Mouse (Mus musculus) lung, embryonic 14.5 days (tissue): ENCODE results near the gene Olfm2. TPM values are rescaled to one million over a fixed set of nuclear protein-coding genes. Genes with fewer than 3 reads are reported as not detected.

Source experiments
- ATAC-seq: fragments of 200-750 bp; cut with Nextera tagmentation; 2 replicates; pipeline ENCODE4 v1.8.0; 2017; ENCODE audit warnings: mild to moderate bottlenecking, moderate TSS enrichment, moderate library complexity; ENCODE audit not compliant: insufficient read depth
- DNase-seq: peaks from one replicate; pipeline ENCODE4 v3.0.0-alpha.2; 2015
- H3K27ac ChIP-seq: fragments of 300-500 bp; sonication (generic); 2 replicates; pipeline ENCODE4 v1.5.1; 2014; ENCODE audit warnings: low read depth, mild to moderate bottlenecking, moderate library complexity
- H3K27me3 ChIP-seq: fragments of 300-500 bp; sonication (generic); 2 replicates; pipeline ENCODE4 v1.6.1; 2014; ENCODE audit warnings: low read length, control low read depth; ENCODE audit not compliant: insufficient read depth
- H3K36me3 ChIP-seq: fragments of 300-500 bp; sonication (generic); 2 replicates; pipeline ENCODE4 v1.6.1; 2014; ENCODE audit warnings: control low read depth; ENCODE audit not compliant: insufficient read depth
- H3K4me1 ChIP-seq: fragments of 300-500 bp; sonication (generic); 2 replicates; pipeline ENCODE4 v1.6.1; 2014; ENCODE audit warnings: antibody characterized with exemption, control low read depth; ENCODE audit not compliant: insufficient read depth
- H3K4me2 ChIP-seq: fragments of 300-500 bp; sonication (generic); 2 replicates; pipeline ENCODE4 v1.6.1; 2014; ENCODE audit warnings: mild to moderate bottlenecking
- H3K4me3 ChIP-seq: fragments of 300-500 bp; sonication (generic); 2 replicates; pipeline ENCODE4 v1.5.1; 2014; ENCODE audit warnings: low read depth, low read length
- H3K9ac ChIP-seq: fragments of 300-500 bp; sonication (generic); 2 replicates; pipeline ENCODE4 v1.6.1; 2014
- H3K9me3 ChIP-seq: fragments of 300-500 bp; sonication (generic); 2 replicates; pipeline ENCODE4 v1.6.1; 2016; ENCODE audit warnings: low read depth, low read length, control low read depth
- CTCF ChIP-seq: IDR thresholded peaks from 2 replicates; pipeline ENCODE4 v1.5.1; 2016; ENCODE audit warnings: antibody characterized with exemption, low read depth
- WGBS: fragments of 180-500 bp; shearing (Covaris S2); extraction: QIAGEN DNeasy Blood & Tissue Kit; methylation state at CpG from one replicate; pipeline ENCODE4 v1.1.7; 2014; 5-methylcytosine and 5-hydroxymethylcytosine counted together
- polyA plus RNA-seq: library from polyadenylated mRNA; unstranded; fragments of >200 nt; fragmentation: Nextera tagmentation; extraction: Ambion mirVana; gene quantifications from 2 replicates; pipeline ENCODE4 v1.2.1, GENCODE M21; 2014

The Olfm2 gene
- polyA plus RNA-seq, 1 experiment from 2014 or later: 1.7 TPM

- Histone ChIP-seq H3K4me2 (no peak overlapping the region), H3K4me3 (no peak overlapping the region), H3K27ac (no peak overlapping the region), H3K9me3 (no peaks in the 10 kb centered on the region), H3K9ac (no peak overlapping the region), H3K4me1 (no peaks in the 10 kb centered on the region), H3K36me3 (no peaks in the 10 kb centered on the region), H3K27me3 (no peaks in the 10 kb centered on the region)
- ATAC-seq (no peak; the same call in 1 of the 2 replicates), DNase-seq (peak; percentile 83)
- WGBS: 60% methylated on average over 6 of the region's 6 CpGs
- TF ChIP-seq CTCF: peak; percentile 78
These were observed 11.2 kb upstream of the Olfm2 start for GRCm38 (mm10) chr9:20757087-20757955.

GRCm38 (mm10) chr9:20756081-20756700 is 10.0 kb upstream of the Olfm2 start:
- DNase-seq: no peak
- Histone ChIP-seq H3K27me3 (no peaks in the 10 kb centered on the region), H3K9ac (no peak overlapping the region), H3K4me3 (no peak overlapping the region), H3K9me3 (no peaks in the 10 kb centered on the region), H3K36me3 (no peaks in the 10 kb centered on the region), H3K27ac (no peak overlapping the region), H3K4me1 (no peaks in the 10 kb centered on the region), H3K4me2 (no peak overlapping the region)
- no peak for ATAC-seq
- TF ChIP-seq CTCF: no peak
- 83% methylated on average over 4 of the region's 4 CpGs for WGBS

GRCm38 (mm10) chr9:20754335-20754734 is 8.2 kb upstream of the Olfm2 start:
- no peaks in the 10 kb centered on the region for H3K27me3 ChIP-seq
- no peaks in the 10 kb centered on the region for H3K36me3 ChIP-seq
- no peak for TF ChIP-seq CTCF
- H3K4me3 ChIP-seq: no peak overlapping the region
- H3K9ac ChIP-seq: no peak overlapping the region
- H3K4me2 ChIP-seq: no peak overlapping the region
- ATAC-seq: no peak
- no peak overlapping the region for H3K27ac ChIP-seq
- no peak for DNase-seq
- no peaks in the 10 kb centered on the region for H3K4me1 ChIP-seq
- 85% methylated on average over 2 of the region's 2 CpGs for WGBS
- H3K9me3 ChIP-seq: no peaks in the 10 kb centered on the region

- no peak for DNase-seq
These were observed 5.4 kb upstream of the Olfm2 start for GRCm38 (mm10) chr9:20751477-20752029.

GRCm38 (mm10) chr9:20749213-20749612 is 3.1 kb upstream of the Olfm2 start:
- ATAC-seq (no peak), DNase-seq (no peak)
- Histone ChIP-seq H3K27ac (no peak overlapping the region), H3K4me1 (no peaks in the 10 kb centered on the region), H3K27me3 (peaks cover 37% of the 10 kb centered on the region), H3K36me3 (no peaks in the 10 kb centered on the region), H3K9ac (no peak overlapping the region), H3K4me3 (no peak overlapping the region), H3K4me2 (no peak overlapping the region), H3K9me3 (no peaks in the 10 kb centered on the region)
- WGBS: 46% methylated on average over 5 of the region's 5 CpGs
- no peak for TF ChIP-seq CTCF

More at GRCm38 (mm10) chr9:20751477-20752029, 5.4 kb upstream of the Olfm2 start:
- Histone ChIP-seq H3K36me3 (no peaks in the 10 kb centered on the region), H3K27me3 (peaks cover 14% of the 10 kb centered on the region), H3K9me3 (no peaks in the 10 kb centered on the region), H3K4me3 (no peak overlapping the region), H3K4me1 (no peaks in the 10 kb centered on the region), H3K4me2 (no peak overlapping the region), H3K27ac (no peak overlapping the region), H3K9ac (no peak overlapping the region)
- no peak for TF ChIP-seq CTCF
- ATAC-seq: no peak; the same call in 1 of the 2 replicates
- 47% methylated on average over 6 of the region's 6 CpGs for WGBS

- DNase-seq: no peak
- TF ChIP-seq CTCF: no peak
- no peak overlapping the region for H3K27ac ChIP-seq
- H3K27me3 ChIP-seq: peaks cover 44% of the 10 kb centered on the region
- no peaks in the 10 kb centered on the region for H3K4me1 ChIP-seq
- no peak overlapping the region for H3K4me3 ChIP-seq
- 69% methylated on average over 3 of the region's 3 CpGs for WGBS
- no peak for ATAC-seq
- H3K9ac ChIP-seq: no peak overlapping the region
- H3K9me3 ChIP-seq: no peaks in the 10 kb centered on the region
- no peak overlapping the region for H3K4me2 ChIP-seq
- H3K36me3 ChIP-seq: no peaks in the 10 kb centered on the region
These were observed 2.4 kb upstream of the Olfm2 start for GRCm38 (mm10) chr9:20748540-20748939.

- H3K27me3 ChIP-seq: peaks cover 47% of the 10 kb centered on the region
- no peak overlapping the region for H3K4me3 ChIP-seq
- no peak overlapping the region for H3K9ac ChIP-seq
- ATAC-seq (no peak), DNase-seq (no peak)
- no peak overlapping the region for H3K4me2 ChIP-seq
- H3K27ac ChIP-seq: no peak overlapping the region
- H3K36me3 ChIP-seq: no peaks in the 10 kb centered on the region
- no peaks in the 10 kb centered on the region for H3K9me3 ChIP-seq
- WGBS: 13% methylated on average over 3 of the region's 3 CpGs
- H3K4me1 ChIP-seq: no peaks in the 10 kb centered on the region
- no peak for TF ChIP-seq CTCF
These were observed 1.5 kb upstream of the Olfm2 start for GRCm38 (mm10) chr9:20747682-20748081.
